9 mouse cellular contexts compared by ENCODE assay signal in the genomic region with DNA sequence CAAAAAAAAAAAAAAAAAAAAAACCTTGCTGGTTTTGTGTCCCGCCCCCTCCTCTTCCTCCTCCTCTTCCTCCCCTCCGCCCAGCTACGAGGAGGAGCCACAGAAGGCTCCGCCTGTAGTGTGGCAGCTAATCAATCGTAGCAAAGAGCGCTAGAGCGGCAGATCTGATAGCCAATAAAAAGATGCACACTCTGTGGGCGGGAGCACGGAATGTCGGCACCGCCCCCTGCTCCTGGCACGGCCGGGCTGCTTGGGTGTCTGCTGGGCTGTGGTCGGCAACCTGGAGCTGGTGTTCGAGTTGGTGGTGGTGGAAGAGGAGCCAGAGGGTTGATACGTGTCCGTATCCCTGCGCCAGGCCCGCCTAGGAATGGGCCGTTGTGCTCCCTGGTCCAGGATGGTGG. TPM values are rescaled to one million over a fixed set of nuclear protein-coding genes. Genes with fewer than 3 reads are reported as not detected.
DNase-seq lines count a peak whose midpoint lies in the region; ATAC-seq and TF ChIP-seq lines count a peak whose summit lies in the region.
"Had no signal": no experiment of that assay in that cellular context is flagged by ENCODE, and none has a peak within 500 bp of the region (broad histone marks: within the 10 kb centered on the region; RNA-seq: fewer than 3 reads in every experiment).

No protein-coding gene starts in this region.

- H3K4me1 ChIP-seq in heart, embryonic 12.5 days (replicated peaks): peaks cover 53% of the 10 kb centered on the region
- peaks cover 43% of the 10 kb centered on the region for H3K4me1 ChIP-seq in kidney, postnatal 0 days (replicated peaks; ENCODE audit: insufficient read depth, low read length)
- H3K4me1 ChIP-seq in liver, embryonic 12.5 days: peaks cover 68% of the 10 kb centered on the region
- peaks cover 44% of the 10 kb centered on the region for H3K4me1 ChIP-seq in stomach, embryonic 15.5 days

- WGBS in heart, embryonic 12.5 days: 0% methylated on average over 19 of the region's 20 CpGs
- WGBS in kidney, postnatal 0 days: under 1% methylated on average over 20 of the region's 20 CpGs
- WGBS in liver, embryonic 12.5 days (ENCODE audit: insufficient replicate concordance): under 1% methylated on average over 19 of the region's 20 CpGs
- WGBS in stomach, embryonic 15.5 days: 1% methylated on average over 19 of the region's 20 CpGs

- H3K9me3 ChIP-seq in heart, embryonic 12.5 days (replicated peaks): no peaks in the 10 kb centered on the region
- H3K9me3 ChIP-seq in kidney, postnatal 0 days (replicated peaks; ENCODE audit: low read length): no peaks in the 10 kb centered on the region
- no peaks in the 10 kb centered on the region for H3K9me3 ChIP-seq in liver, embryonic 12.5 days (replicated peaks)
- no peaks in the 10 kb centered on the region for H3K9me3 ChIP-seq in stomach, embryonic 15.5 days

- peak overlapping the region; percentile 82 for H3K9ac ChIP-seq in heart, embryonic 12.5 days
- peak overlapping the region; percentile 96 for H3K9ac ChIP-seq in kidney, postnatal 0 days (ENCODE audit: low read depth, low read length)
- peak overlapping the region; percentile 88 for H3K9ac ChIP-seq in liver, embryonic 12.5 days
- peak overlapping the region; percentile 51 for H3K9ac ChIP-seq in stomach, embryonic 15.5 days

- peak overlapping the region; percentile 74 for H3K4me2 ChIP-seq in heart, embryonic 12.5 days
- H3K4me2 ChIP-seq in kidney, postnatal 0 days (ENCODE audit: low read length): peak overlapping the region; percentile 89
- peak overlapping the region; percentile 94 for H3K4me2 ChIP-seq in liver, embryonic 12.5 days
- H3K4me2 ChIP-seq in stomach, embryonic 15.5 days: peak overlapping the region; percentile 83

- ATAC-seq in erythroid progenitor cell, adult 5-6 weeks (replicated peaks; ENCODE audit: low FRiP score, poor library complexity, severe bottlenecking): peak; percentile 75
- ATAC-seq in heart, embryonic 12.5 days (ENCODE audit: insufficient number of reproducible peaks, low FRiP score): peak; percentile 85
- ATAC-seq in kidney, postnatal 0 days (replicated peaks; ENCODE audit: low FRiP score, low read depth): peak; percentile 81
- ATAC-seq in liver, embryonic 12.5 days: peak; percentile 80
- ATAC-seq in stomach, embryonic 15.5 days (ENCODE audit: insufficient read depth, low FRiP score, low read depth): peak; percentile 87

- peak; percentile 99 for DNase-seq in CD4-positive helper T cell, adult 2 months (ENCODE audit: low read depth, low spot score)
- peak; percentile 97 for DNase-seq in brain, embryonic 18.5 days (ENCODE audit: low read depth, low spot score)
- peak; percentile 97 for DNase-seq in kidney, postnatal 0 days (ENCODE audit: low spot score)
- peak; percentile 95 to 96 for DNase-seq in natural killer cell, adult 2 months (ENCODE audit: low spot score in 2 of 2)

- H3K27me3 ChIP-seq in heart, embryonic 12.5 days (replicated peaks): no peaks in the 10 kb centered on the region
- no peaks in the 10 kb centered on the region for H3K27me3 ChIP-seq in kidney, postnatal 0 days (ENCODE audit: insufficient read depth, low read length)
- H3K27me3 ChIP-seq in liver, embryonic 12.5 days (replicated peaks): no peaks in the 10 kb centered on the region
- no peaks in the 10 kb centered on the region for H3K27me3 ChIP-seq in stomach, embryonic 15.5 days (replicated peaks)

- H3K4me3 ChIP-seq in heart, embryonic 12.5 days: peak overlapping the region; percentile 92
- H3K4me3 ChIP-seq in kidney, postnatal 0 days (replicated peaks; ENCODE audit: low read depth, low read length): peak overlapping the region; percentile 88
- H3K4me3 ChIP-seq in liver, embryonic 12.5 days: peak overlapping the region; percentile 86
- peak overlapping the region; percentile 85 for H3K4me3 ChIP-seq in stomach, embryonic 15.5 days (replicated peaks)

- H3K36me3 ChIP-seq in heart, embryonic 12.5 days: peaks cover 1% of the 10 kb centered on the region; the same call in 1 of the 2 replicates
- no peaks in the 10 kb centered on the region for H3K36me3 ChIP-seq in kidney, postnatal 0 days (ENCODE audit: insufficient read depth, low read length)
- peaks cover 4% of the 10 kb centered on the region; the same call in 1 of the 2 replicates for H3K36me3 ChIP-seq in liver, embryonic 12.5 days
- no peaks in the 10 kb centered on the region for H3K36me3 ChIP-seq in stomach, embryonic 15.5 days

- peak overlapping the region; percentile 95 for H3K27ac ChIP-seq in heart, embryonic 12.5 days (ENCODE audit: poor library complexity, severe bottlenecking)
- peak overlapping the region; percentile 97 for H3K27ac ChIP-seq in kidney, postnatal 0 days
- peak overlapping the region; percentile 91 for H3K27ac ChIP-seq in liver, embryonic 12.5 days
- H3K27ac ChIP-seq in stomach, embryonic 15.5 days: peak overlapping the region; percentile 97

- TF ChIP-seq CTCF in kidney, postnatal 0 days (IDR thresholded peaks at IDR 0.05; ENCODE audit: low read depth): no peak

RNA-seq across cellular contexts. Expression of a gene that starts 0.4 kb away (rescaled TPM):
- total RNA-seq in erythroid progenitor cell, adult 5-6 weeks (2015; ENCODE audit: low replicate concordance): 5.4 and 16.6 TPM in 2 replicates
- total RNA-seq in erythroid progenitor cell, adult 5-6 weeks (2017; ENCODE audit: low replicate concordance): 1.9 and 2.0 TPM in 2 replicates
- polyA plus RNA-seq in heart, embryonic 12.5 days (2016; fragmentation: Nextera tagmentation; extraction: Ambion mirVana): 5.9 and 6.4 TPM in 2 replicates
- polyA plus RNA-seq in kidney, postnatal 0 days (2015; fragmentation: Nextera tagmentation; extraction: Ambion mirVana): 3.2 and 3.3 TPM in 2 replicates
- polyA plus RNA-seq in liver, embryonic 12.5 days (2016; fragmentation: Nextera tagmentation; extraction: Ambion mirVana): 2.9 and 3.3 TPM in 2 replicates
- 5.8 and 7.2 TPM in 2 replicates for polyA plus RNA-seq in stomach, embryonic 15.5 days (2015; fragmentation: Nextera tagmentation; extraction: Ambion mirVana)

RNA-seq across cellular contexts. Expression of a gene that starts 13.4 kb away (rescaled TPM):
- total RNA-seq in erythroid progenitor cell, adult 5-6 weeks (2015; ENCODE audit: low replicate concordance): not detected in 2 replicates
- not detected in 2 replicates for total RNA-seq in erythroid progenitor cell, adult 5-6 weeks (2017; ENCODE audit: low replicate concordance)
- polyA plus RNA-seq in heart, embryonic 12.5 days (2016; fragmentation: Nextera tagmentation; extraction: Ambion mirVana): 0.05 TPM in 1 of 2 replicates, not detected in the other
- 0.05 TPM in 2 replicates for polyA plus RNA-seq in kidney, postnatal 0 days (2015; fragmentation: Nextera tagmentation; extraction: Ambion mirVana)
- polyA plus RNA-seq in liver, embryonic 12.5 days (2016; fragmentation: Nextera tagmentation; extraction: Ambion mirVana): not detected in 2 replicates
- 0.04 and 0.10 TPM in 2 replicates for polyA plus RNA-seq in stomach, embryonic 15.5 days (2015; fragmentation: Nextera tagmentation; extraction: Ambion mirVana)
- polyA plus RNA-seq: large intestine, adult 2 months had no signal

RNA-seq across cellular contexts. Expression of a gene that starts 50.1 kb away (rescaled TPM):
- 282 and 315 TPM in 2 replicates for total RNA-seq in erythroid progenitor cell, adult 5-6 weeks (2015; ENCODE audit: low replicate concordance)
- 141 and 162 TPM in 2 replicates for total RNA-seq in erythroid progenitor cell, adult 5-6 weeks (2017; ENCODE audit: low replicate concordance)
- polyA plus RNA-seq in heart, embryonic 12.5 days (2016; fragmentation: Nextera tagmentation; extraction: Ambion mirVana): 144 and 159 TPM in 2 replicates
- polyA plus RNA-seq in kidney, postnatal 0 days (2015; fragmentation: Nextera tagmentation; extraction: Ambion mirVana): 178 and 193 TPM in 2 replicates
- polyA plus RNA-seq in liver, embryonic 12.5 days (2016; fragmentation: Nextera tagmentation; extraction: Ambion mirVana): 163 and 165 TPM in 2 replicates
- 175 and 176 TPM in 2 replicates for polyA plus RNA-seq in stomach, embryonic 15.5 days (2015; fragmentation: Nextera tagmentation; extraction: Ambion mirVana)

Comparison
In these comparisons a context has a peak if more than half of its experiments do, and no peak if none do; other contexts are left out.
1. Peak in every context shown above with its lines: DNase-seq, ATAC-seq, H3K4me3 ChIP-seq and H3K27ac ChIP-seq.